Mouse (Mus musculus) brain, embryonic 14.5 days (tissue): ENCODE results near the gene Asah2.

Experiments
- CTCF ChIP-seq: fragments of 200-500 bp; IDR thresholded peaks from 2 replicates; pipeline ENCODE4 v1.5.1; 2012; ENCODE audit warnings: inconsistent platforms, mild to moderate bottlenecking, moderate library complexity, borderline replicate concordance; ENCODE audit not compliant: insufficient read depth, insufficient read length; ENCODE audit errors: extremely low read depth
- POLR2A ChIP-seq: fragments of 200-500 bp; IDR thresholded peaks from 2 replicates; pipeline ENCODE4 v1.6.1; 2012; ENCODE audit warnings: mild to moderate bottlenecking, inconsistent platforms, borderline replicate concordance; ENCODE audit not compliant: poor library complexity, insufficient read depth, insufficient read length, severe bottlenecking; ENCODE audit errors: extremely low read depth

DNA sequence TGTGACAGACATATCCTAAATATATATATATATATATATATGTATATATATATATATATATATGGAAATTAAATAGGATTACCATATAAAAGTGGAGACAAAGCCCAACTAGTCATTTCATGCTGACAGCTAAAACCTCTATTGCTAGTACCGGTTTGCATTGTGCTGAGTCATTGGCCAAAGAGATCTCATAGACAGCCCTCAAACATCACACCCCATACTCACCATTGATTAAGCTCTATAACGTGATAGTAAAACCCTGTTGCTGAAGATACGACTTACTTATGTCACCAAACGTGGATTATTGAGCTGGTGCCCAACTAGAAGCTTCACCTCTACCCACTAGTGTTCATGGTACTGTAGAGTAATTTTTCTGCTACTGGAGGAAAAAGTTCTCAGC is 17.2 kb downstream of the Asah2 start:
- TF ChIP-seq POLR2A = no peak
- TF ChIP-seq CTCF = no peak
